Mouse (Mus musculus) kidney, adult 2 months (tissue): Measurements from ENCODE around the gene Gtf2h4.

Experiments
- CTCF ChIP-seq: fragments of 200-500 bp; conservative IDR thresholded peaks from 2 replicates; pipeline ENCODE4 v1.5.1; 2011; ENCODE audit warnings: low read depth, mild to moderate bottlenecking, control low read depth, low read length, moderate library complexity, mixed read lengths; ENCODE audit not compliant: insufficient read depth, insufficient read length
- POLR2A ChIP-seq: fragments of 200-500 bp; IDR thresholded peaks from one replicate; pipeline ENCODE4 v1.6.1; 2011; ENCODE audit warnings: low read depth, low read length, control low read depth

DNA sequence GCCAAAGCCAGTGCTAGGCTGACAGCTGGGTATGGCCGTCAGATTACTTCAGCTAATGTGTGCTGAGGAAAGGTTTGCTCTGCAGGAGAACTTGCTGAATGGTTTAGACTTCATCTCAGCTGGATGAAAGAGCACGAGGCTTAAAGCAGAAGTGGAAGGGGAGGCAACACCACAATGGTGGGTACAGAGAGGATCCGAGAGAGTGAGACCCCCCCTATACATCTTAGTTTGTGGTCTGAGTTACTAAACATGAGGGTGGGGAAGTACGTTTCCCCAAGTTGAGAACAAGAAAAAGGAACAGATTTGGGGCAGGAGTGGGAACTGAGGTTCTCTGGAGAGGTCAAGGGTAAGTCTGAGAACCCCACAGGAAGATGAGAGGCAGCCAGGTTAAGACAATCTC, 18.8 kb upstream of the Gtf2h4 start:
- TF ChIP-seq CTCF (no peak), POLR2A (no peak)
